Mouse (Mus musculus): Measurements from ENCODE around the gene Rgs16. TPM values are rescaled to one million over a fixed set of nuclear protein-coding genes. Genes with fewer than 3 reads are reported as not detected.

Gene Rgs16
- total RNA-seq, 1 experiment from 2014 or later: 6.7 TPM

DNA sequence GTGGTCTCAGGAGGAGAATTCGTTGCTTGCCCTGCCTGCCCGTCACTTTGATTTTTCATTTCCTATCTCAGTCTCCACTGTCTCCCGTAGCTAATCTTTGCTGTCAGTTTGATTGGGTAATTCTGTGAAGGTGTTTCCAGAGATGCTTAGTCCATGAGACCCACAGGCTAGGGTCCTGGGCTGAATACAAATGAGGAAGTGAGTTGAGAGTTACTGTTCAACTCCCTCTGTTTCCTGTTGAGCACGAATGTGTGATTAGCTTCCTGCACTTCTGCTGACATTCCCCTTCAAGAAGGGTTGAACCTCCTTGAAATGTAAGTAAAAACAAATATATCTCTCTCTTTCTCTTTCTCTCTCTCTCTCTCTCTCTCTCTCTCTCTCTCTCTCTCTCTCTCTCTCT is 45.5 kb downstream of the Rgs16 start:
- no peak for ATAC-seq (replicated peaks; ENCODE audit: insufficient number of reproducible peaks, low FRiP score, low TSS enrichment, poor library complexity, severe bottlenecking)

DNA sequence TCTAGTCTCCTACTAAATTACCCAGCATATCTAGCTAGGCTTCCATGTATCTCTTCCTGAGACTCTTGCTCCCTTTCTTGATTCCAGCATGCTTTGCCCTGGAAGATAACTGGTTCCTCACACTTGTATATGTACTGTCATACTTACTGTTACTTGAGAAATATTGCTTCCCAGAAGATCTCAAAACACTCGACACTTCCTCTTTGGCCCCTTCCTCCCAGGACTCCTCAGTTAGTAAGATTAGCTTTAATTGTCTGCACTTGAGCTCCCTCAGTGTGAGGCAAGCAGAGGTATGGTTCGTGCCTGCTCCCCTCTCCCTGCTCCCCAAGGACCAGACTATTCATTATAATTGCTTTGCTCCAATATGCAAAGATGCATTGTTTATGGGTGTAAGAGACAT is 50.6 kb downstream of the Rgs16 start:
- no peak for ATAC-seq (replicated peaks; ENCODE audit: insufficient number of reproducible peaks, low FRiP score, low TSS enrichment, poor library complexity, severe bottlenecking)

DNA sequence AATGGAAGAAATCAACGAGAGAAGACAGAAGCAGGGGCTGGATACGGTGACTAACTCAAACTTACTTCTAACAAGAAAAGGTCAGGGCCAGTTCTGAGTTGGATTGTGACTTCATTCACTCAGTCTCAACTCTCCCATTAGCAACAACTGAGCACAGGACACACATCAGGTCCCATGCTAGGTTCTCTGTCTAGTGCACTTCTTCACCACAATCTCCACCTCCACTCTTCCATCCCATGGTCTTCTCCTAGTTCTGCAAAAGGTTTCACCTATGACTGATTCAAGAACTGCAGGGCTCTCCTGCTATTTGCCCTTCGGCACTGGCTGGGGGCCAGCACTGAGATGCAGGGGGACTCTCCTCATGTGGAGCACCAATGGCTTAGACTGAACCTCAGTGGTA is 54.1 kb downstream of the Rgs16 start:
- ATAC-seq (replicated peaks; ENCODE audit: insufficient number of reproducible peaks, low FRiP score, low TSS enrichment, poor library complexity, severe bottlenecking): no peak

Other genes starting within 250 kb of the Rgs16 start
- 1.9 to 6.3 TPM (median 6.0 TPM) in 3 replicates for gene Npl, start 190.3 kb upstream of the Rgs16 start, total RNA-seq (2017)
- not detected in 3 replicates for gene Rgs8, start 87.3 kb upstream of the Rgs16 start, total RNA-seq (2017)
- gene Rnasel, start 9.1 kb downstream of the Rgs16 start, total RNA-seq (2017): 53.3 to 72.4 TPM (median 55.1 TPM) in 3 replicates
- not detected in 3 replicates for gene Rgsl1, start 103.8 kb downstream of the Rgs16 start, total RNA-seq (2017)
- not detected in 3 replicates for gene Teddm1b, start 134.0 kb downstream of the Rgs16 start, total RNA-seq (2017)
- gene Teddm1a, start 151.4 kb downstream of the Rgs16 start, total RNA-seq (2017): not detected in 3 replicates
- 78.8 to 92.8 TPM (median 85.8 TPM) in 3 replicates for gene Glul, start 159.6 kb downstream of the Rgs16 start, total RNA-seq (2017)
- gene Teddm2, start 159.9 kb downstream of the Rgs16 start, total RNA-seq (2017): 0.32 to 1.4 TPM (median 0.87 TPM) in 3 replicates